Mouse (Mus musculus) small intestine, adult 2 months (tissue): ENCODE data around the gene Ptpdc1. TPM values are rescaled to one million over a fixed set of nuclear protein-coding genes. Genes with fewer than 3 reads are reported as not detected.

ENCODE experiments used
- H3K27ac ChIP-seq: fragments of 200-500 bp; 2 replicates; pipeline ENCODE4 v1.5.1; 2012; ENCODE audit warnings: low read depth, low read length, control low read depth, inconsistent platforms; ENCODE audit not compliant: insufficient read depth
- H3K27me3 ChIP-seq: fragments of 200-500 bp; 2 replicates; pipeline ENCODE4 v1.6.1; 2012; ENCODE audit warnings: mild to moderate bottlenecking, moderate library complexity, low read length, inconsistent platforms; ENCODE audit not compliant: control insufficient read depth, insufficient read depth
- H3K36me3 ChIP-seq: fragments of 200-500 bp; 2 replicates; pipeline ENCODE4 v1.6.1; 2012; ENCODE audit warnings: mild to moderate bottlenecking, low read length, control low read depth, inconsistent platforms; ENCODE audit not compliant: control insufficient read depth, insufficient read depth
- H3K4me1 ChIP-seq: fragments of 200-500 bp; 2 replicates; pipeline ENCODE4 v1.6.1; 2012; ENCODE audit warnings: low read length, inconsistent platforms, mixed read lengths; ENCODE audit not compliant: control insufficient read depth, insufficient read depth, insufficient read length
- H3K4me3 ChIP-seq: fragments of 200-500 bp; 2 replicates; pipeline ENCODE4 v1.5.1; 2012; ENCODE audit warnings: low read depth, mild to moderate bottlenecking, control low read depth, inconsistent platforms, low read length, moderate library complexity
- CTCF ChIP-seq: fragments of 200-500 bp; IDR thresholded peaks from 2 replicates; pipeline ENCODE4 v1.5.1; 2012; ENCODE audit warnings: low read depth, mild to moderate bottlenecking, control low read depth, inconsistent platforms, low read length, moderate library complexity, mixed read lengths; ENCODE audit not compliant: insufficient replicate concordance, insufficient read length; ENCODE audit errors: extremely low read depth
- POLR2A ChIP-seq: fragments of 200-500 bp; IDR thresholded peaks from 2 replicates; pipeline ENCODE4 v1.6.1; 2012; ENCODE audit warnings: low read depth, mild to moderate bottlenecking, control low read depth, inconsistent platforms, low read length, moderate library complexity
- WGBS: fragments of 180-500 bp; shearing (Covaris S2); methylation state at CpG from one replicate; pipeline ENCODE4 v1.1.7; 2018; 5-methylcytosine and 5-hydroxymethylcytosine counted together
- polyA plus RNA-seq: library from polyadenylated mRNA; depleted of rRNA; stranded (reverse); fragments of >200 nt; gene quantifications from 2 replicates; pipeline ENCODE4 v1.2.3, GENCODE M21; 2012

The Ptpdc1 gene
- polyA plus RNA-seq, 1 experiment: 0.62 TPM

DNA sequence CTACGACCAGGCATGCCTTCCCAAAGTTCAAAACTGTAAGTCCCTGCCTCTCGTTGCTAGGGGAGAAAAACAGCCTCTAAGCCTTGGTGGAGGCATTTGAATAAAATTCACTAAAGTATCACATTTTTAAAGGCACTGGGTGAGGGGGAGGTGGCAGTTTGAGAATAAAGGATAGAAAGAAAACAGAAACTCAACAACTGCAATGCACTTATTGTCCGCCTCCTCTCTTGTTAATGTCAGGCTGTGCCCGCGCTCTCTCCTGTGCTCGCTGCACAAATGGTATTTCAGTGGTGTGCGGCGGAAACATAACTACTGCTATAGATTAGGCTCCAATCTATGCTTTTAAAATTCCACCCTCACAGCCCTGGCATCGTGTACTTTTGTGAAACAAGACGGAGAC, 31.4 kb downstream of the Ptpdc1 start:
- no peak for TF ChIP-seq CTCF
- TF ChIP-seq POLR2A: no peak
- Histone ChIP-seq H3K27ac (no peak overlapping the region), H3K36me3 (no peaks in the 10 kb centered on the region), H3K27me3 (no peaks in the 10 kb centered on the region), H3K4me3 (no peak overlapping the region), H3K4me1 (no peaks in the 10 kb centered on the region)
- WGBS: 83% methylated on average over 10 of the region's 10 CpGs

DNA sequence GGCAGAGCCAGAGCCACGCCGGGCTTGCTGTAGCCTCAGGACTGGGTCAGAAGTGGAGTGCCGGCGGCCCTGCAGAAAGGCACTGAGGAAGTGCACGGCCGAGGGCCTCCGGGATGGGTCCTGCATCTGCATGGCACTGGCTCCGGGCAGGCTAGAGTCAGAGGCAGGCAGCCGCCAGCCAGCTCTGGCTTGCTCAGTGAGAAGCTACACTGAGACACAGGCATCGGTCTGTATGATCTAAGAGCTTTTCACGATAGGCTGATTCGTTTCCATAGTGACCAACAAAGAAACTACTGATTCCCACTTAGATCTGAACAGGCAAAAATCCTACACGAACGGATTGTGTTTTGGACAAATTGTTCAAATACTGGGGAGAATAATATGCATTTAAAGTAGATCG, 32.3 kb downstream of the Ptpdc1 start:
- WGBS: 64% methylated on average over 15 of the region's 15 CpGs
- H3K27ac ChIP-seq: no peak overlapping the region
- no peaks in the 10 kb centered on the region for H3K27me3 ChIP-seq
- no peak overlapping the region for H3K4me3 ChIP-seq
- no peak for TF ChIP-seq CTCF
- no peak for TF ChIP-seq POLR2A
- H3K4me1 ChIP-seq: no peaks in the 10 kb centered on the region
- H3K36me3 ChIP-seq: no peaks in the 10 kb centered on the region

DNA sequence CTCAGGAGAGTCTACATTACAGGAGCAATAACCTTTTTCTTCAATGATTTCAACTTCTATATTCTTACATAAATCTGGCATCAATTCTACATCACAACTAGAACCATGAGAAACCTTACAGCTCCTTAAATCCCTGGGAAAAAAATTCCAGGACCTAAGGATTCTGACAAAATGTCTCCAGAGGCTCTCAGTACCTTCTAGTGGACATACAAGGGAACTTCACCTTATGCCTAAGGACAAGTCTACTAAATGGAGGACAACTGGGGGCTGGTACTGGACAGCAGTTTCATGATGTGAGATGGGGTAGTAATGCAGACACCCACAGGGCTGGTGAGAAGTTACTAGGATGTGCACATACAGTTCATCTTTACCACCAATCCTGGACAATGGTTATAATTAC, 34.7 kb downstream of the Ptpdc1 start:
- Histone ChIP-seq H3K27ac (no peak overlapping the region), H3K4me1 (no peaks in the 10 kb centered on the region), H3K27me3 (no peaks in the 10 kb centered on the region), H3K36me3 (no peaks in the 10 kb centered on the region), H3K4me3 (no peak overlapping the region)
- TF ChIP-seq POLR2A: no peak
- no peak for TF ChIP-seq CTCF

GRCm38 (mm10) chr13:48587354-48587753, 38.1 kb downstream of the Ptpdc1 start:
- 79% methylated on average over 11 of the region's 11 CpGs for WGBS
- H3K27me3 ChIP-seq: no peaks in the 10 kb centered on the region
- no peak overlapping the region for H3K4me3 ChIP-seq
- TF ChIP-seq CTCF (no peak), POLR2A (no peak)
- H3K36me3 ChIP-seq: no peaks in the 10 kb centered on the region
- H3K4me1 ChIP-seq: no peaks in the 10 kb centered on the region
- no peak overlapping the region for H3K27ac ChIP-seq

DNA sequence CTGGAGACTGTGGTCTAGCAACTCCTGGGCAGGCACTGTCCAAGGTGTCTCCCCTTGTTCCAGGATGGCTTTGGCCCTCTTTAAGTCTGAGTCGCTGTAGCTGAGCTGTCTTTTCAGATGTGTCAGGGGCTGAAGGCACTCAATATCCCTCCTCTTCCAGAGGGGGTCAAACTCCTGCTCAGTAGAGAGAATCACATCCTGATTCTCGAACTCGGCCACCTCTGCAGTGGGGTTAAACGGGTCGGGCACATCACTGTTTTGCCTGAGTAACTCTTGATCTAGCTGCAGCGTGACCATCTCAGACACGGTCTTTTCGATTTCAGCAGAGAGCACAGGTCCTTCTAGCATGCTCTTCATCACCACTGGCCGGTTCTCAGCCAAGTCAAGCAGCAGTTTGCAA, 39.0 kb downstream of the Ptpdc1 start:
- H3K4me1 ChIP-seq: no peaks in the 10 kb centered on the region
- TF ChIP-seq CTCF: no peak
- no peak for TF ChIP-seq POLR2A
- no peak overlapping the region for H3K4me3 ChIP-seq
- H3K36me3 ChIP-seq: no peaks in the 10 kb centered on the region
- 87% methylated on average over 9 of the region's 9 CpGs for WGBS
- H3K27me3 ChIP-seq: no peaks in the 10 kb centered on the region
- no peak overlapping the region for H3K27ac ChIP-seq

DNA sequence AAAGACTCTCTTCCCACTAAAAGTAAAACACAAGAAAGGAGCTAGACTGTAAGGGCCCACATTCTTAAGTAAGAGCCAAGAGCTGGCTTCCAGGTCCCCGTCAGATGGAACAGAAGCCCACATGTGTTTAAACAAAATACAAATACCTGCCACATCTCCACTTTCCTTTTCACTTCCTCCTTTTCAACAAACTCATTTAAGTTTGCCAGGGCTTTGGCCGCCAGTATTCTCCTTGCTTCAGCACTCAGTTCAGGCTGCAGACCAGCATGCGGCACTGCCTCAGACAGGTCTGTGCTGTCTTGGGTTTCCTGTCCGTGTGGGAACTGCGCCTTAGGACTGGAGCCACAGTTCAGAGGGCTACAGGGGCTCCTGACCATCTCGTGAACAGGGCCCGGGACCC, 39.7 kb downstream of the Ptpdc1 start:
- no peaks in the 10 kb centered on the region for H3K36me3 ChIP-seq
- no peak overlapping the region for H3K27ac ChIP-seq
- TF ChIP-seq POLR2A: no peak
- no peak overlapping the region for H3K4me3 ChIP-seq
- 80% methylated on average over 7 of the region's 7 CpGs for WGBS
- no peaks in the 10 kb centered on the region for H3K4me1 ChIP-seq
- no peaks in the 10 kb centered on the region for H3K27me3 ChIP-seq

- WGBS: 72% methylated on average over 10 of the region's 10 CpGs
Measured at GRCm38 (mm10) chr13:48582688-48583379, 42.6 kb downstream of the Ptpdc1 start.

More at GRCm38 (mm10) chr13:48582688-48583379, 42.6 kb downstream of the Ptpdc1 start:
- Histone ChIP-seq H3K27me3 (no peaks in the 10 kb centered on the region), H3K36me3 (no peaks in the 10 kb centered on the region), H3K27ac (no peak overlapping the region), H3K4me3 (no peak overlapping the region), H3K4me1 (no peaks in the 10 kb centered on the region)
- TF ChIP-seq POLR2A (no peak), CTCF (no peak)
